Mouse (Mus musculus): ENCODE data around the gene Kcnq1.

Kcnq1 gene

GRCm38 (mm10) chr7:143180761-143181160 lies 74.6 kb downstream of the Kcnq1 start:
- no peak for DNase-seq (ENCODE audit: low read depth, low spot score)

- no peak for DNase-seq (ENCODE audit: low read depth, low spot score)
Measured at GRCm38 (mm10) chr7:143181311-143181710, 75.1 kb downstream of the Kcnq1 start.

- no peak for DNase-seq (ENCODE audit: low read depth, low spot score)
Measured at GRCm38 (mm10) chr7:143185506-143185905, 79.3 kb downstream of the Kcnq1 start.

GRCm38 (mm10) chr7:143186378-143186777 lies 80.2 kb downstream of the Kcnq1 start:
- DNase-seq (ENCODE audit: low read depth, low spot score) = no peak

GRCm38 (mm10) chr7:143187181-143187580 lies 81.0 kb downstream of the Kcnq1 start:
- DNase-seq (ENCODE audit: low read depth, low spot score) = no peak

- no peak for DNase-seq (ENCODE audit: low read depth, low spot score)
Measured at GRCm38 (mm10) chr7:143188589-143188988, 82.4 kb downstream of the Kcnq1 start.

GRCm38 (mm10) chr7:143189965-143190722 lies 84.0 kb downstream of the Kcnq1 start:
- DNase-seq (ENCODE audit: low read depth, low spot score) = no peak

- no peak for DNase-seq (ENCODE audit: low read depth, low spot score)
Measured at GRCm38 (mm10) chr7:143190911-143191310, 84.7 kb downstream of the Kcnq1 start.

- DNase-seq (ENCODE audit: low read depth, low spot score) = no peak
Measured at GRCm38 (mm10) chr7:143192392-143192791, 86.2 kb downstream of the Kcnq1 start.

GRCm38 (mm10) chr7:143194064-143194463 lies 87.9 kb downstream of the Kcnq1 start:
- DNase-seq (ENCODE audit: low read depth, low spot score) = no peak

- no peak for DNase-seq (ENCODE audit: low read depth, low spot score)
Measured at GRCm38 (mm10) chr7:143197951-143198440, 91.8 kb downstream of the Kcnq1 start.

- no peak for DNase-seq (ENCODE audit: low read depth, low spot score)
Measured at GRCm38 (mm10) chr7:143198443-143198842, 92.3 kb downstream of the Kcnq1 start.

- DNase-seq (ENCODE audit: low read depth, low spot score) = no peak
Measured at GRCm38 (mm10) chr7:143201255-143201654, 95.1 kb downstream of the Kcnq1 start.

GRCm38 (mm10) chr7:143203897-143204296 lies 97.7 kb downstream of the Kcnq1 start:
- no peak for DNase-seq (ENCODE audit: low read depth, low spot score)

GRCm38 (mm10) chr7:143207044-143207443 lies 100.9 kb downstream of the Kcnq1 start:
- no peak for DNase-seq (ENCODE audit: low read depth, low spot score)

- no peak for DNase-seq (ENCODE audit: low read depth, low spot score)
Measured at GRCm38 (mm10) chr7:143210796-143211195, 104.6 kb downstream of the Kcnq1 start.

- no peak for DNase-seq (ENCODE audit: low read depth, low spot score)
Measured at GRCm38 (mm10) chr7:143251206-143251605, 145.0 kb downstream of the Kcnq1 start.

- DNase-seq (ENCODE audit: low read depth, low spot score) = no peak
Measured at GRCm38 (mm10) chr7:143253126-143253871, 147.1 kb downstream of the Kcnq1 start.

GRCm38 (mm10) chr7:143254901-143255300 lies 148.7 kb downstream of the Kcnq1 start:
- no peak for DNase-seq (ENCODE audit: low read depth, low spot score)

GRCm38 (mm10) chr7:143261246-143261645 lies 155.1 kb downstream of the Kcnq1 start:
- DNase-seq (ENCODE audit: low read depth, low spot score) = no peak

- DNase-seq (ENCODE audit: low read depth, low spot score) = no peak
Measured at GRCm38 (mm10) chr7:143263557-143263956, 157.4 kb downstream of the Kcnq1 start.

GRCm38 (mm10) chr7:143263966-143264365 lies 157.8 kb downstream of the Kcnq1 start:
- no peak for DNase-seq (ENCODE audit: low read depth, low spot score)

GRCm38 (mm10) chr7:143265386-143265785 lies 159.2 kb downstream of the Kcnq1 start:
- no peak for DNase-seq (ENCODE audit: low read depth, low spot score)
